Mouse (Mus musculus) gastrocnemius, postnatal 14 days (tissue): ENCODE data around the gene Ahsa1. TPM values are rescaled to one million over a fixed set of nuclear protein-coding genes. Genes with fewer than 3 reads are reported as not detected.

ENCODE experiments used
- microRNA-seq, 2 experiments: library from miRNA; unstranded; fragments of <30 nt; microRNA quantifications; one replicate each; pipeline ENCODE4 v1.2.0; 2021
- total RNA-seq, 2 experiments: library from RNA; stranded (reverse); gene quantifications; 2 replicates each; pipeline ENCODE4 v1.2.3; 2021

Gene Ahsa1
- total RNA-seq, 2 experiments from 2014 or later, result 111 to 115 TPM

Small RNA genes lying within 50 kb of the gene (microRNA-seq; reads per million reads assigned to microRNA genes)
- gene Gm47293, result 0 reads per million in 2 experiments

Other genes with a start within 250 kb of the Ahsa1 start
- under 1 TPM; 0.07 to 0.10 TPM for gene Tmem63c, start 245.1 kb upstream of the Ahsa1 start, total RNA-seq
- gene Ngb, start 163.9 kb upstream of the Ahsa1 start, total RNA-seq, result under 1 TPM in 1 of 2 experiments, not detected in 1; 0.27 TPM
- 10 to 100 TPM; 41.5 to 41.7 TPM for gene Gstz1, start 119.3 kb upstream of the Ahsa1 start, total RNA-seq
- 1 to 10 TPM; 5.8 to 6.2 TPM for gene Pomt2, start 118.5 kb upstream of the Ahsa1 start, total RNA-seq
- gene Samd15, start 66.8 kb upstream of the Ahsa1 start, total RNA-seq, result under 1 TPM in 1 of 2 experiments, not detected in 1; 0.29 TPM
- 1 to 10 TPM; 1.9 to 2.1 TPM for gene Tmed8, start 66.0 kb upstream of the Ahsa1 start, total RNA-seq
- gene Noxred1, start 27.7 kb upstream of the Ahsa1 start, total RNA-seq, result under 1 TPM; 0.23 to 0.49 TPM
- gene Vipas39, start 223 bp upstream of the Ahsa1 start, total RNA-seq, result 10 to 100 TPM in 1 of 2 experiments, 1 to 10 TPM in 1; 9.0 to 11.0 TPM
- under 1 TPM in 1 of 2 experiments, not detected in 1; 0.08 TPM for gene Ism2, start 33.2 kb downstream of the Ahsa1 start, total RNA-seq
- 10 to 100 TPM; 16.8 to 20.2 TPM for gene Sptlc2, start 121.9 kb downstream of the Ahsa1 start, total RNA-seq
- 100 to 1,000 TPM; 142 to 154 TPM for gene Slirp, start 177.4 kb downstream of the Ahsa1 start, total RNA-seq
- 1 to 10 TPM; 6.0 to 7.6 TPM for gene Alkbh1, start 177.5 kb downstream of the Ahsa1 start, total RNA-seq
- 10 to 100 TPM; 43.7 to 44.7 TPM for gene Snw1, start 205.8 kb downstream of the Ahsa1 start, total RNA-seq
- gene Gm5788, start 228.2 kb downstream of the Ahsa1 start, total RNA-seq, result not detected
- not detected for gene Gm8300, start 247.8 kb downstream of the Ahsa1 start, total RNA-seq